In the genomic region with DNA sequence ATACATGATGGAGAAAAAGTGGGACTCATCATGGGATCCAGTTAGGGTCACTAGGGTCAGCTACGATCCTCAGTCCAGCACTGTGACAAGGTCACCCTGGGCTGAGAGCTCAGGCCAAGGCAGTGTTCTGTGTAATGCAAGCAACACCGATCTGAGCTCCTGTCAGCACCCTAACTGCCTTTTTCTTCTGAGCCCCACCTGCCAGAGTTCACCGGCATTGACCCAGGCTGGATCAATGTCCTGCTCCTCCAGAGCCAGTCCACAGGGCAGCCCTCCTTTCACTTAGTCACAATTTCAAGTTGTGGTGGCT, we compare ENCODE assay signal across 8 mouse cellular contexts. TPM values are rescaled to one million over a fixed set of nuclear protein-coding genes. Genes with fewer than 3 reads are reported as not detected.
DNase-seq lines count a peak whose midpoint lies in the region; ATAC-seq and TF ChIP-seq lines count a peak whose summit lies in the region.

No protein-coding gene starts in this region.

- no peak for ATAC-seq in embryonic facial prominence, embryonic 13.5 days (ENCODE audit: insufficient number of reproducible peaks, insufficient read depth, low FRiP score, low TSS enrichment, low read depth)
- ATAC-seq in hindbrain, embryonic 11.5 days (ENCODE audit: low FRiP score) = peak; percentile 18
- ATAC-seq in midbrain, embryonic 12.5 days (ENCODE audit: low FRiP score, low read depth) = no peak

- TF ChIP-seq CTCF in heart, adult 2 months (IDR thresholded peaks at IDR 0.05) = no peak

- peak; percentile 79 for TF ChIP-seq EP300 in heart, adult 2 months (IDR thresholded peaks at IDR 0.05; ENCODE audit: insufficient read depth, low read depth, low read length)

- no peak for TF ChIP-seq POLR2A in heart, adult 2 months (IDR thresholded peaks at IDR 0.05; ENCODE audit: insufficient read depth, low read depth, low read length)

- H3K9me3 ChIP-seq in embryonic facial prominence, embryonic 13.5 days = no peaks in the 10 kb centered on the region
- no peaks in the 10 kb centered on the region for H3K9me3 ChIP-seq in hindbrain, embryonic 11.5 days (ENCODE audit: control insufficient read depth, low read length)
- no peaks in the 10 kb centered on the region for H3K9me3 ChIP-seq in midbrain, embryonic 12.5 days

- H3K79me2 ChIP-seq in heart, adult 2 months (replicated peaks; ENCODE audit: control insufficient read depth, insufficient read depth, low read length) = no peaks in the 10 kb centered on the region; the same call in 1 of the 2 replicates

- H3K36me3 ChIP-seq in heart, adult 2 months (ENCODE audit: control insufficient read depth, insufficient read depth, low read length) = peaks cover 15% of the 10 kb centered on the region
- H3K36me3 ChIP-seq in embryonic facial prominence, embryonic 13.5 days = peaks cover 15% of the 10 kb centered on the region
- no peaks in the 10 kb centered on the region for H3K36me3 ChIP-seq in hindbrain, embryonic 11.5 days (ENCODE audit: control insufficient read depth, insufficient read depth, low read length)
- H3K36me3 ChIP-seq in midbrain, embryonic 12.5 days = peaks cover 10% of the 10 kb centered on the region; the same call in 1 of the 2 replicates

- peak overlapping the region; percentile 90 for H3K27ac ChIP-seq in heart, adult 2 months
- H3K27ac ChIP-seq in embryonic facial prominence, embryonic 13.5 days = peak overlapping the region; percentile 81
- 0 out of 2 replicates have a peak overlapping the region, but pooled peaks have one; percentile 76 for H3K27ac ChIP-seq in hindbrain, embryonic 11.5 days (ENCODE audit: low read depth, low read length)
- peak overlapping the region; percentile 85; the same call in 1 of the 2 replicates for H3K27ac ChIP-seq in midbrain, embryonic 12.5 days (replicated peaks)

- WGBS in heart, adult 2 months = 45% methylated on average over 3 of the region's 3 CpGs
- 89% methylated on average over 3 of the region's 3 CpGs for WGBS in embryonic facial prominence, embryonic 13.5 days
- 84% methylated on average over 3 of the region's 3 CpGs for WGBS in hindbrain, embryonic 11.5 days
- 84% methylated on average over 3 of the region's 3 CpGs for WGBS in midbrain, embryonic 12.5 days

- no peak overlapping the region for H3K9ac ChIP-seq in heart, adult 2 months (ENCODE audit: low read depth, low read length)
- peak overlapping the region; percentile 82; the same call in 1 of the 2 replicates for H3K9ac ChIP-seq in embryonic facial prominence, embryonic 13.5 days
- H3K9ac ChIP-seq in hindbrain, embryonic 11.5 days (ENCODE audit: low read depth, low read length) = peak overlapping the region; percentile 85; the same call in 1 of the 2 replicates
- H3K9ac ChIP-seq in midbrain, embryonic 12.5 days (replicated peaks) = no peak overlapping the region

- peaks cover 27% of the 10 kb centered on the region for H3K4me1 ChIP-seq in heart, adult 2 months (ENCODE audit: control insufficient read depth, insufficient read depth, low read length)
- peaks cover 77% of the 10 kb centered on the region for H3K4me1 ChIP-seq in embryonic facial prominence, embryonic 13.5 days
- H3K4me1 ChIP-seq in hindbrain, embryonic 11.5 days (replicated peaks; ENCODE audit: control insufficient read depth, insufficient read depth, low read length) = peaks cover 16% of the 10 kb centered on the region; the same call in 1 of the 2 replicates
- H3K4me1 ChIP-seq in midbrain, embryonic 12.5 days = peaks cover 72% of the 10 kb centered on the region

- no peaks in the 10 kb centered on the region for H3K27me3 ChIP-seq in heart, adult 2 months (ENCODE audit: control insufficient read depth, insufficient read depth, low read length)
- no peaks in the 10 kb centered on the region for H3K27me3 ChIP-seq in embryonic facial prominence, embryonic 13.5 days
- H3K27me3 ChIP-seq in hindbrain, embryonic 11.5 days (ENCODE audit: control insufficient read depth, insufficient read depth, low read length) = no peaks in the 10 kb centered on the region
- peaks cover 3% of the 10 kb centered on the region; the same call in 1 of the 2 replicates for H3K27me3 ChIP-seq in midbrain, embryonic 12.5 days

- peak overlapping the region; percentile 79 for H3K4me2 ChIP-seq in embryonic facial prominence, embryonic 13.5 days
- peak overlapping the region; percentile 52; the same call in 1 of the 2 replicates for H3K4me2 ChIP-seq in hindbrain, embryonic 11.5 days (replicated peaks; ENCODE audit: low read depth, low read length)
- peak overlapping the region; percentile 83 for H3K4me2 ChIP-seq in midbrain, embryonic 12.5 days (replicated peaks)

- H3K4me3 ChIP-seq in heart, adult 2 months = no peak overlapping the region
- H3K4me3 ChIP-seq in embryonic facial prominence, embryonic 13.5 days = peak overlapping the region; percentile 68
- no peak overlapping the region; the same call in 1 of the 2 replicates for H3K4me3 ChIP-seq in hindbrain, embryonic 11.5 days (ENCODE audit: low read depth, low read length)
- H3K4me3 ChIP-seq in midbrain, embryonic 12.5 days = peak overlapping the region; percentile 76; the same call in 1 of the 2 replicates

- intact Hi-C loops in heart, adult 2 months (cut with DNase I) = no loop called here
- intact Hi-C loops in heart, postnatal 25 days (cut with DNase I) = loop anchor here (5.0 kb wide), 1 partner anchor 45 kb away; a partner anchor contains a TSS

- DNase-seq in heart, adult 2 months = peak; percentile 45 to 58
- DNase-seq in heart, postnatal 25 days (ENCODE audit: low spot score) = no peak
- no peak for DNase-seq in hindbrain, embryonic 11.5 days (ENCODE audit: low spot score)
- DNase-seq in right cerebral cortex, postnatal 4 days = no peak
- DNase-seq in adipocyte (ENCODE audit: low spot score) = no peak
- DNase-seq in thymus, postnatal 25 days = no peak

RNA-seq across cellular contexts. Expression of a gene that starts 13.2 kb away (rescaled TPM):
- 100 to 1,000 TPM; 104 to 108 TPM for total RNA-seq in heart, adult 2 months (2021)
- 146 and 165 TPM in 2 replicates for polyA plus RNA-seq in heart, adult 2 months (2012; rRNA removed)
- 100 to 1,000 TPM; 115 to 121 TPM for total RNA-seq in heart, postnatal 25 days (2021)
- 37.9 and 38.0 TPM in 2 replicates for polyA plus RNA-seq in embryonic facial prominence, embryonic 13.5 days (2015; fragmentation: Nextera tagmentation; extraction: Ambion mirVana)
- polyA plus RNA-seq in hindbrain, embryonic 11.5 days (2014; fragmentation: Nextera tagmentation; extraction: Ambion mirVana) = 36.0 and 36.3 TPM in 2 replicates
- polyA plus RNA-seq in midbrain, embryonic 12.5 days (2016; fragmentation: Nextera tagmentation; extraction: Ambion mirVana) = 72.8 and 74.5 TPM in 2 replicates

RNA-seq across cellular contexts. Expression of a gene that starts 45.8 kb away (rescaled TPM):
- 10 to 100 TPM; 78.6 to 93.9 TPM for total RNA-seq in heart, adult 2 months (2021)
- polyA plus RNA-seq in heart, adult 2 months (2012; rRNA removed) = 28.2 and 57.5 TPM in 2 replicates
- total RNA-seq in heart, postnatal 25 days (2021) = 10 to 100 TPM; 85.4 to 85.5 TPM
- polyA plus RNA-seq in embryonic facial prominence, embryonic 13.5 days (2015; fragmentation: Nextera tagmentation; extraction: Ambion mirVana) = 192 and 213 TPM in 2 replicates
- polyA plus RNA-seq in hindbrain, embryonic 11.5 days (2014; fragmentation: Nextera tagmentation; extraction: Ambion mirVana) = 198 and 204 TPM in 2 replicates
- polyA plus RNA-seq in midbrain, embryonic 12.5 days (2016; fragmentation: Nextera tagmentation; extraction: Ambion mirVana) = 175 and 179 TPM in 2 replicates

RNA-seq across cellular contexts. Expression of a gene that starts 45.9 kb away (rescaled TPM):
- total RNA-seq in heart, adult 2 months (2021) = 10 to 100 TPM; 22.7 to 27.8 TPM
- polyA plus RNA-seq in heart, adult 2 months (2012; rRNA removed) = 28.3 and 36.1 TPM in 2 replicates
- 10 to 100 TPM; 32.0 to 39.5 TPM for total RNA-seq in heart, postnatal 25 days (2021)
- 137 and 149 TPM in 2 replicates for polyA plus RNA-seq in embryonic facial prominence, embryonic 13.5 days (2015; fragmentation: Nextera tagmentation; extraction: Ambion mirVana)
- polyA plus RNA-seq in hindbrain, embryonic 11.5 days (2014; fragmentation: Nextera tagmentation; extraction: Ambion mirVana) = 142 and 154 TPM in 2 replicates
- 156 TPM in 2 replicates for polyA plus RNA-seq in midbrain, embryonic 12.5 days (2016; fragmentation: Nextera tagmentation; extraction: Ambion mirVana)

RNA-seq across cellular contexts. Expression of a gene that starts 48.8 kb away (rescaled TPM):
- not detected for total RNA-seq in heart, adult 2 months (2021)
- polyA plus RNA-seq in heart, adult 2 months (2012; rRNA removed) = not detected in 2 replicates
- not detected for total RNA-seq in heart, postnatal 25 days (2021)
- polyA plus RNA-seq in embryonic facial prominence, embryonic 13.5 days (2015; fragmentation: Nextera tagmentation; extraction: Ambion mirVana) = 0.73 TPM in 1 of 2 replicates, not detected in the other
- not detected in 2 replicates for polyA plus RNA-seq in hindbrain, embryonic 11.5 days (2014; fragmentation: Nextera tagmentation; extraction: Ambion mirVana)
- not detected in 2 replicates for polyA plus RNA-seq in midbrain, embryonic 12.5 days (2016; fragmentation: Nextera tagmentation; extraction: Ambion mirVana)

Comparison
In these comparisons a context has a peak if more than half of its experiments do, and no peak if none do; other contexts are left out.
1. DNase-seq: peak in heart, adult 2 months (2 of 2); none in heart, postnatal 25 days (single experiment), hindbrain, embryonic 11.5 days (single experiment), right cerebral cortex, postnatal 4 days (single experiment), adipocyte (single experiment) and thymus, postnatal 25 days (single experiment).
2. H3K4me3 ChIP-seq: peak in embryonic facial prominence, embryonic 13.5 days (single experiment) and midbrain, embryonic 12.5 days (single experiment); none in heart, adult 2 months (single experiment) and hindbrain, embryonic 11.5 days (single experiment).
3. H3K9ac ChIP-seq: peak in embryonic facial prominence, embryonic 13.5 days (single experiment) and hindbrain, embryonic 11.5 days (single experiment); none in heart, adult 2 months (single experiment) and midbrain, embryonic 12.5 days (single experiment).
4. Peak in every context shown above with its lines, with median percentiles within 50 percentile points of each other: H3K27ac ChIP-seq and H3K4me2 ChIP-seq.